Mouse (Mus musculus) erythroblast, embryonic 14.5 days (primary cell): ENCODE data around the gene Mcu.

Experiments used
- GATA1 ChIP-seq: IDR thresholded peaks from 2 replicates; pipeline ENCODE4 v1.6.1; 2012; ENCODE audit warnings: low read length, inconsistent platforms, mixed read lengths
- TAL1 ChIP-seq: IDR thresholded peaks from 3 replicates; pipeline ENCODE4 v1.6.1; 2012; ENCODE audit warnings: low read length, inconsistent platforms, mixed read lengths

- TF ChIP-seq GATA1: no peak
- TF ChIP-seq TAL1: no peak
These were observed 26.6 kb downstream of the Mcu start for GRCm38 (mm10) chr10:59589856-59590255.
